Mouse (Mus musculus) lung, embryonic 14.5 days (tissue): Measurements from ENCODE around the gene Pdk2. TPM values are rescaled to one million over a fixed set of nuclear protein-coding genes. Genes with fewer than 3 reads are reported as not detected.

Experiments used
- ATAC-seq: fragments of 200-750 bp; cut with Nextera tagmentation; 2 replicates; pipeline ENCODE4 v1.8.0; 2017; ENCODE audit warnings: mild to moderate bottlenecking, moderate TSS enrichment, moderate library complexity; ENCODE audit not compliant: insufficient read depth
- DNase-seq: peaks from one replicate; pipeline ENCODE4 v3.0.0-alpha.2; 2015
- H3K27ac ChIP-seq: fragments of 300-500 bp; sonication (generic); 2 replicates; pipeline ENCODE4 v1.5.1; 2014; ENCODE audit warnings: low read depth, mild to moderate bottlenecking, moderate library complexity
- H3K27me3 ChIP-seq: fragments of 300-500 bp; sonication (generic); 2 replicates; pipeline ENCODE4 v1.6.1; 2014; ENCODE audit warnings: low read length, control low read depth; ENCODE audit not compliant: insufficient read depth
- H3K36me3 ChIP-seq: fragments of 300-500 bp; sonication (generic); 2 replicates; pipeline ENCODE4 v1.6.1; 2014; ENCODE audit warnings: control low read depth; ENCODE audit not compliant: insufficient read depth
- H3K4me1 ChIP-seq: fragments of 300-500 bp; sonication (generic); 2 replicates; pipeline ENCODE4 v1.6.1; 2014; ENCODE audit warnings: antibody characterized with exemption, control low read depth; ENCODE audit not compliant: insufficient read depth
- H3K4me2 ChIP-seq: fragments of 300-500 bp; sonication (generic); 2 replicates; pipeline ENCODE4 v1.6.1; 2014; ENCODE audit warnings: mild to moderate bottlenecking
- H3K4me3 ChIP-seq: fragments of 300-500 bp; sonication (generic); 2 replicates; pipeline ENCODE4 v1.5.1; 2014; ENCODE audit warnings: low read depth, low read length
- H3K9ac ChIP-seq: fragments of 300-500 bp; sonication (generic); 2 replicates; pipeline ENCODE4 v1.6.1; 2014
- H3K9me3 ChIP-seq: fragments of 300-500 bp; sonication (generic); 2 replicates; pipeline ENCODE4 v1.6.1; 2016; ENCODE audit warnings: low read depth, low read length, control low read depth
- CTCF ChIP-seq: IDR thresholded peaks from 2 replicates; pipeline ENCODE4 v1.5.1; 2016; ENCODE audit warnings: antibody characterized with exemption, low read depth
- whole genome bisulfite sequencing: fragments of 180-500 bp; shearing (Covaris S2); extraction: QIAGEN DNeasy Blood & Tissue Kit; methylation state at CpG from one replicate; pipeline ENCODE4 v1.1.7; 2014; 5-methylcytosine and 5-hydroxymethylcytosine counted together
- polyA plus RNA-seq: library from polyadenylated mRNA; unstranded; fragments of >200 nt; fragmentation: Nextera tagmentation; extraction: Ambion mirVana; gene quantifications from 2 replicates; pipeline ENCODE4 v1.2.1, GENCODE M21; 2014

Gene Pdk2
- polyA plus RNA-seq, 1 experiment from 2014 or later, result 24.5 TPM

- peak; percentile 50 for ATAC-seq
- WGBS, result 24% methylated on average over 15 of the region's 15 CpGs
- Histone ChIP-seq H3K27me3 (no peaks in the 10 kb centered on the region), H3K4me3 (peak overlapping the region; percentile 72), H3K27ac (peak overlapping the region; percentile 96), H3K9me3 (no peaks in the 10 kb centered on the region), H3K4me1 (peaks cover 22% of the 10 kb centered on the region; the same call in 1 of the 2 replicates), H3K4me2 (peak overlapping the region; percentile 87), H3K9ac (peak overlapping the region; percentile 91), H3K36me3 (peaks cover 21% of the 10 kb centered on the region)
- peak; percentile 71 for DNase-seq
- no peak for TF ChIP-seq CTCF
Measured at GRCm38 (mm10) chr11:95008661-95009628, 32.2 kb downstream of the Pdk2 start.

- H3K4me2 ChIP-seq, result peak overlapping the region; percentile 76
- no peak overlapping the region for H3K27ac ChIP-seq
- H3K9ac ChIP-seq, result no peak overlapping the region
- H3K9me3 ChIP-seq, result no peaks in the 10 kb centered on the region
- DNase-seq, result no peak
- peaks cover 22% of the 10 kb centered on the region; the same call in 1 of the 2 replicates for H3K4me1 ChIP-seq
- H3K36me3 ChIP-seq, result peaks cover 36% of the 10 kb centered on the region
- no peaks in the 10 kb centered on the region for H3K27me3 ChIP-seq
- H3K4me3 ChIP-seq, result no peak overlapping the region
- no peak for TF ChIP-seq CTCF
- 51% methylated on average over 3 of the region's 3 CpGs for WGBS
- ATAC-seq, result no peak
Measured at GRCm38 (mm10) chr11:95007418-95007817, 33.7 kb downstream of the Pdk2 start.

DNA sequence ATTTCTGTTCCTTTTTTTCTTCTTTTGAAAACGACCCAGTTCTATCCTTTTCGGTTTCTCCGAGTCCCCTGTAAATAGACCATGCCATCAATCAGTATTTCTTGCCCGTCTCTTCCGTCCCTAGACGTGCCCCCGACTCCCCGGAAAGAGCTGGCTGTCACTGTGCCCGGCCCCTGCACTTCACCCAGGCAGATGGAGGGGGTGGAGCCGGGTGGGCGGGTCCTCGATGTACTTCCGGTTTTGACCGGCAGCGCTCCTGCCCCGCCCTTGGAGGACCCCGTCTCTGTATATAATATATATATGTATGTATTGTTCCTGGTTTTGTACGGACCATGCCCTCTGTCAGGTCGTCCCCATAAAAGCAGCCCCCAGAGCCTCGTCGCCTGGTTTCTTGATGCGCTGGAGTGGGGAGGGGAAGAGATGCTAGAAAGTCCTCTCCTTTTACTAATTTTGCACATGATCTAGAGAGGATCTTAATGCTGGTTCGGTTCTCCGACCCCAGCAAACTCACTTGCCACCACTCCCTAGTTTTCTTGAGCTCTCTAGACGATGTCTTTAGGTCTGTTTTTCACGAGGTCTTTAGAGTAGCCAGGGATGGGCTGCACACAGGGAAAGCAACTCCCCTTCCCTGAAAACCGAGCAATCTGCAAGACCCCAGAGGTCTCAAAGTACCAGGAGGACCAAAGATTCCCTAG, 34.5 kb downstream of the Pdk2 start:
- peak overlapping the region; percentile 53 for H3K9ac ChIP-seq
- under 1% methylated on average over 27 of the region's 27 CpGs for WGBS
- 0 out of 2 replicates have a peak, but pooled peaks have one; percentile 7 for TF ChIP-seq CTCF

GRCm38 (mm10) chr11:95006038-95006437, 35.1 kb downstream of the Pdk2 start:
- TF ChIP-seq CTCF, result no peak
- Histone ChIP-seq H3K36me3 (peaks cover 49% of the 10 kb centered on the region), H3K27ac (peak overlapping the region; percentile 71), H3K4me1 (peaks cover 16% of the 10 kb centered on the region; the same call in 1 of the 2 replicates), H3K9ac (peak overlapping the region; percentile 53; the same call in 1 of the 2 replicates), H3K9me3 (no peaks in the 10 kb centered on the region), H3K4me3 (peak overlapping the region; percentile 39; the same call in 1 of the 2 replicates), H3K27me3 (no peaks in the 10 kb centered on the region), H3K4me2 (peak overlapping the region; percentile 76)
- no peak for ATAC-seq
- DNase-seq, result peak; percentile 30
- 40% methylated on average over 4 of the region's 4 CpGs for WGBS

More for the DNA sequence above, 34.5 kb downstream of the Pdk2 start:
- ATAC-seq (peak; percentile 40), DNase-seq (peak; percentile 93)
- no peaks in the 10 kb centered on the region for H3K27me3 ChIP-seq
- peak overlapping the region; percentile 76 for H3K4me2 ChIP-seq
- peak overlapping the region; percentile 71 for H3K27ac ChIP-seq
- H3K9me3 ChIP-seq, result no peaks in the 10 kb centered on the region
- H3K4me3 ChIP-seq, result peak overlapping the region; percentile 39
- H3K36me3 ChIP-seq, result peaks cover 44% of the 10 kb centered on the region
- peaks cover 18% of the 10 kb centered on the region; the same call in 1 of the 2 replicates for H3K4me1 ChIP-seq

- WGBS, result 58% methylated on average over 6 of the region's 6 CpGs
- Histone ChIP-seq H3K36me3 (peaks cover 61% of the 10 kb centered on the region), H3K4me2 (no peak overlapping the region), H3K9ac (no peak overlapping the region), H3K4me1 (peaks cover 16% of the 10 kb centered on the region; the same call in 1 of the 2 replicates), H3K27me3 (no peaks in the 10 kb centered on the region), H3K9me3 (no peaks in the 10 kb centered on the region), H3K4me3 (no peak overlapping the region), H3K27ac (no peak overlapping the region)
- DNase-seq (no peak), ATAC-seq (no peak)
- TF ChIP-seq CTCF, result no peak
Measured at GRCm38 (mm10) chr11:95004937-95005198, 36.3 kb downstream of the Pdk2 start.

- H3K4me2 ChIP-seq, result no peak overlapping the region
- TF ChIP-seq CTCF, result no peak
- H3K9ac ChIP-seq, result no peak overlapping the region
- H3K4me3 ChIP-seq, result no peak overlapping the region
- DNase-seq, result no peak
- 75% methylated on average over 12 of the region's 12 CpGs for whole genome bisulfite sequencing
- H3K4me1 ChIP-seq, result peaks cover 16% of the 10 kb centered on the region; the same call in 1 of the 2 replicates
- H3K36me3 ChIP-seq, result peaks cover 66% of the 10 kb centered on the region
- H3K27ac ChIP-seq, result no peak overlapping the region
- H3K9me3 ChIP-seq, result no peaks in the 10 kb centered on the region
- ATAC-seq, result no peak
- no peaks in the 10 kb centered on the region for H3K27me3 ChIP-seq
Measured at GRCm38 (mm10) chr11:95004136-95004936, 36.8 kb downstream of the Pdk2 start.
